Mouse (Mus musculus) Patski (cell line): ENCODE data around the gene Nmt1. TPM values are rescaled to one million over a fixed set of nuclear protein-coding genes. Genes with fewer than 3 reads are reported as not detected.

Experiments
- ATAC-seq: fragments of 100-300 bp; one replicate; pipeline ENCODE4 v1.8.0; 2021
- CTCF ChIA-PET: fragments of 350-600 bp; sonication (Branson Sonifier 250); formaldehyde crosslinking; loops from one replicate; lab custom pipeline; 2022; ENCODE audit warnings: inconsistent platforms; lab: Charles Lee
- POLR2A ChIA-PET: fragments of 350-600 bp; sonication (Branson Sonifier 250); formaldehyde crosslinking; loops from one replicate; lab custom pipeline; 2022; ENCODE audit warnings: antibody characterized with exemption, inconsistent platforms; lab: Charles Lee
- DNase-seq: peaks from one replicate; pipeline ENCODE4 v3.0.0-alpha.2; 2011; ENCODE audit warnings: low read depth, low spot score
- H3K27me3 ChIP-seq: fragments of 371-371 bp; one replicate; pipeline ENCODE4 v1.5.1; 2021
- CTCF ChIP-seq: fragments of 100-300 bp; IDR thresholded peaks from one replicate; pipeline ENCODE4 v1.5.1; 2021
- in situ Hi-C: fragments of 300-500 bp; cut with MboI; formaldehyde crosslinking; loops from 3 replicates; pipeline ENCODE4 v1.11.1; 2018; ENCODE audit warnings: low pct_unique_long_range_greater_than_20kb, mixed read lengths
- polyA plus RNA-seq: library from polyadenylated mRNA; unstranded; gene quantifications from one replicate; pipeline ENCODE4 v1.2.3, GENCODE M21; 2021

Nmt1 gene
- polyA plus RNA-seq, 1 experiment from 2014 or later, result 87.5 TPM

DNA sequence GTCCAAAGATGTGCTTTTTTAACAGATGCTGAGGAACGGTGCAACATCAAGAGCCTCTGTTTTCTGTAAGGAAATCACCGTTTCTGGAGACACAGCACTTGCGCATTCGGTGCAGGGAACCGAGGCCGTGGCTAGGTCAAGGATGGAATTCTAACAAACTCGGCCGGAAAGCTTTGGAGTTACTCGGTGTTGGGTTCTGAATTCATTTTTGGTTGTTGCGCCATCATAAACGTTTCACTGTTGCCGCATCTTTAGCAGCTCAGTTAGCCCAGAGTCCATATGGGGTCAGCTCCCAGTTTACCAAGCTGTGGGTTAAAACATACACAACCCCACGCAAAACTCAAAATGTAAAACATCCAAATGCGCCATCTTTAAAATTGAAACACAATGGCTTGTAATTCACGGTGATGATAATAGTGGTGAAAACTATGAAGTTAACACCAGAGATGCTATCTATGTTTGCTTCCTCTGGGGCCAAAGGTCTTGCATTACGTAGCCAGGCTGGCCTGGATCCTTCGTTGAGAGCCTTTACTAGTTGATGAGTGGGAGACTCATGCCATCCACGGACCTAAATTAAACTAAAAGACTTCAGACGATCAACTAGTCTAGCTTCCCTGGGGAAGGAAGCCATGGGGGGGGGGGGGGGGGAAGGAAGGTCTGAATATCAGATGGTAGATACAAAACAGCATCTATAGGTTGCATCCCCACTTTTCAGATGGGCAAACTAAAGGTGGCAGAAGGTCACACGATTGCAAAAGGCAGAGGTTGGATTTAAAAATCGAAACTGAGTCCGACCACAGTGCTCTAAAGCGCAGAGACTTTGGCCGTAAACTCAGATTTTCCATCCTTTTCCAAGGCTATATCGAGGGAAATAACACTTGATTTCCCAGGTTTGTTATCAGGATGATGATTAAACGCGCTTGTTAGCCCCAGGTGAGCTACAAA lies 11.8 kb upstream of the Nmt1 start:
- no peak for TF ChIP-seq CTCF
- CTCF ChIA-PET, result interaction anchor here (1.6 kb wide), 1 partner anchor 25 kb away, joined by 3 read pairs; no protein-coding TSS in a partner anchor
- no peak for ATAC-seq
- H3K27me3 ChIP-seq, result no peaks in the 10 kb centered on the region
- no peak for DNase-seq
- POLR2A ChIA-PET, result interaction anchor here (0.6 kb wide), 1 partner anchor 16 kb away, joined by 3 read pairs; no protein-coding TSS in a partner anchor
- in situ Hi-C loops, result no loop called here

DNA sequence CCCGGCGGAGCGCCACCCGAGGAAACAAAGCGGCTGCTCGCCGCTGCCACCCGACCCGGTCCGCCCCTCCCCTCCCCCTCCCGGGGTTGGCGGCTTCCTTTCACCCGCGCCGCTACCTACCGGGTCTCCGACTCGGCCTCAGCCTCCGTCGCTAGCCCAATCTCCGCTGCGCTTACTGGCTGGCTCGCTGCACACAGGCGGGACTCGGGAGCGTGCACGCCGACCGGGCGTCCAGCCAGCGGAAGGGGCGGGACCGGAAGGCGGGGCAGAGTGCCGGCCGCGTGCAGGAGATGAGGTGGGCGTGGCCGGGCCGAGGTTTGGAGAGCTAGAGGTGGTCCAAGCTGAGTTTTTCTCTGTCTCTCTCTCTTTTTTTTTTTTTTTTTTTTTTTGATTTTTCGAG lies 11.1 kb upstream of the Nmt1 start:
- in situ Hi-C loops, result no loop called here
- peak; percentile 92 for ATAC-seq
- no peak for TF ChIP-seq CTCF
- ChIA-PET CTCF (interaction anchor here (1.6 kb wide), 1 partner anchor 24 kb away, joined by 3 read pairs; no protein-coding TSS in a partner anchor), POLR2A (interaction anchor here (0.6 kb wide), 1 partner anchor 16 kb away, joined by 3 read pairs; no protein-coding TSS in a partner anchor)
- DNase-seq, result peak; percentile 64
- H3K27me3 ChIP-seq, result no peaks in the 10 kb centered on the region

DNA sequence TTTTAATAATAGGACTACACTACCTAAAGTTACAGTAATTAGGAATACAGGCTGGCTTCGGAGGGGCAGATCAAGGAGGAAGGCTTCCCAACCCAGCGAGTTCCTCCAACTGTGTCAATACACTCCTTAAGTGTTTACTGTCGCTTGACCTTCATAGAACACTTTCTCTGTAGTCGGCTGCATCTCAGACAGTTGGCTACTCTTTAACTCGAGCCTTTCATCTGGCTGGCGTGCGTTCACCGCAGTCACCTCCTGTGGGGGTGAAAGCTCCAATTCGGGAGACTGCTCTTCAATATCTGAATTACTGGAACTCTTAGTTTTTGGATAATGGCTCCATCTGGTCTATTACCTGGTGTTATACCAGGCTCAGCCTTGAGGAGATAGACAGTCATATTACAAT lies 10.3 kb upstream of the Nmt1 start:
- DNase-seq, result no peak
- ChIA-PET CTCF (no interaction called here), POLR2A (interaction anchor here (0.7 to 1.3 kb wide), 2 partner anchors 10 to 115 kb away, joined by 3 to 10 read pairs; partner anchors contain the start of genes Dcakd and Nmt1)
- ATAC-seq, result no peak
- H3K27me3 ChIP-seq, result no peaks in the 10 kb centered on the region
- in situ Hi-C loops, result no loop called here
- TF ChIP-seq CTCF, result no peak

DNA sequence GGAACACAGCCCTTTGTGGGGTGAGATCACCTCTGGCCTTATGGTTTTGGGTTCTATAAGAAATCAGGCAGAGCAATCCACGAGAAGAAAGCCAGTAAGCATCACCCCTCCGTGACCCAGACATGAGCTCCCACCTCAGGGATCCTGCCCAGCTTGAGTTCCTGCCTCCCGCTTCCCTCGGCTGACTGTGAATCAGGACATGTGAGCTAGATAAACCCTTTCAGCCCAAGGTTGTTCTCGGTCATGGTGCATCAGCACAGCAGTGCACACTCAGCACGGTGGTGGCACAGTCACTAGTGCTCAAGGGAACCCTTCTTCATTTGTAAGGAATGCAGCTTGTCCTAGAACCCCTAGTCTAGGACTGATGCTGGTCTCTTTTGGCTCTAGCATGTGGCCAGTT lies 9.1 kb upstream of the Nmt1 start:
- in situ Hi-C loops, result no loop called here
- POLR2A ChIA-PET, result no interaction called here
- no peak for ATAC-seq
- CTCF ChIA-PET, result interaction anchor here (0.7 kb wide), 1 partner anchor 9 kb away, joined by 3 read pairs; no protein-coding TSS in a partner anchor
- no peaks in the 10 kb centered on the region for H3K27me3 ChIP-seq
- no peak for TF ChIP-seq CTCF
- no peak for DNase-seq

DNA sequence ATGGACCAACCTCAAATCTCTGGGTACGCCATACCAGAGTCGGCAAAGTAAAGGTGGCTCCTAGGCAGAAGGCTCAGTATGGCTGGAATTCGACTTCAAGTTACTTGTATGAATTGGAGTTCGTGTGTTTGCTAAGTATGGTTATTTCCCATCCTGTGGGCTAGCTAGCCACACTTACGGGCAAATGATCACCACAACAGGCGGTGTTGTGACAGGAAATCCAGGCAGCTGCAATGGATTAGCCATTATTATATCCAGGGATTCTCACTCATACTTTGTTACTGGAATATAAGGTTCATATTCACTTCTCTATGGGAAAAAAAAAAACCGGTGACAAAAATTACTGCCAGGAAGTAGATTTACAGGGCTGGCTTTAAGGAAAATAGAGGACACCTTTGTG lies 8.7 kb upstream of the Nmt1 start:
- ChIA-PET POLR2A (no interaction called here), CTCF (interaction anchor here (0.7 kb wide), 1 partner anchor 8 kb away, joined by 3 read pairs; no protein-coding TSS in a partner anchor)
- no peaks in the 10 kb centered on the region for H3K27me3 ChIP-seq
- no peak for ATAC-seq
- no peak for TF ChIP-seq CTCF
- no peak for DNase-seq
- in situ Hi-C loops, result no loop called here

DNA sequence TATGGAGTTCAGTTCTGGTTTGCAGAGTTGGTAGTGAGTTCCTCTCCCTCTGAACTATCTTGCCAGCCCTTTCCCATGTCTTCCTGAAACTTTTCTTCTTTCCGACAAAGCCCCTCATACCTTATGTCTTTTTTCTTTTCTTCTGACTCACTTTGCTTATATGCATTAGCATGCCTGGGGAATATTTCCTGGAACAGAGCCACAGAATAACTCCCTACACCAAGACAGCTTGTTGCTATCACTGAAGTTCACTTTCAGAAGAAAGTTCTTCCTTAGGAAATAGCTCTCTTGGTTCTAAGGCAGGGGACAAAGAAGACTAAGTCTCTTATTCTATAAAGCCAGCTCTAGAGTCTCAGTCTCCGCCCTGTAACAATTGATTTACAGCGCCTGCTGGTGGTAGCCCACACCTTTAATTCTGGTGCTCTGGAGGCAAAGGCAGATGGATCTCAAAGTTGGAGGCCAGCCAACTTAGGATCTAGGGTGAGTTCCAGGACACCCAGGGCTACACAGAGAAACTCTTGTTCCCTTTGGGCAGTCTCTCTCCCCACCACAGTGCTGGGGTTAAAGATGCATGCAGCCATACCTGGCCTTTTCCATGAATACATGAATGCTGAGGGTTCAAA lies 7.2 kb upstream of the Nmt1 start:
- ChIA-PET CTCF (no interaction called here), POLR2A (no interaction called here)
- TF ChIP-seq CTCF, result no peak
- in situ Hi-C loops, result no loop called here
- ATAC-seq, result no peak
- DNase-seq, result no peak
- H3K27me3 ChIP-seq, result no peaks in the 10 kb centered on the region

DNA sequence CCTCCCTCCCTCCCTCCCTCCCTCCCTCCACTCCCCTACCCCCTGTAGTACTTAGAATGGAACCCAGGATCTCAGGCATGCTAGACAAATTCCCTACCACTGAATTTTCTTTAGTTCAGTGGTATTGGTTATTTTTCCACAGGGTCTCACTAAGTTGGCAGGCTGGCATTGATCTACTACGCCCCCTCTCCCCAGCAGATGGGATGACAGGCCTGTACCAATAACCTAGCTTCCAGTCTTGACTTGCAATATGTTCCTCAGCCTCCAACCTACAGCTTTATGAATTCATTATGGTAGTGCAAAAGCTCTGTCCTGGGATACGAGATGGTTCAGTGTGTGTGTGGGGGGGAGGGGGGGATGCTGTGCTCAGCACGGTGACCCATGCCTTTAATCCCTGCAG lies 4.0 kb upstream of the Nmt1 start:
- in situ Hi-C loops, result no loop called here
- H3K27me3 ChIP-seq, result no peaks in the 10 kb centered on the region
- ChIA-PET CTCF (no interaction called here), POLR2A (no interaction called here)
- DNase-seq, result no peak
- peak; percentile 21 for TF ChIP-seq CTCF
- ATAC-seq, result no peak

DNA sequence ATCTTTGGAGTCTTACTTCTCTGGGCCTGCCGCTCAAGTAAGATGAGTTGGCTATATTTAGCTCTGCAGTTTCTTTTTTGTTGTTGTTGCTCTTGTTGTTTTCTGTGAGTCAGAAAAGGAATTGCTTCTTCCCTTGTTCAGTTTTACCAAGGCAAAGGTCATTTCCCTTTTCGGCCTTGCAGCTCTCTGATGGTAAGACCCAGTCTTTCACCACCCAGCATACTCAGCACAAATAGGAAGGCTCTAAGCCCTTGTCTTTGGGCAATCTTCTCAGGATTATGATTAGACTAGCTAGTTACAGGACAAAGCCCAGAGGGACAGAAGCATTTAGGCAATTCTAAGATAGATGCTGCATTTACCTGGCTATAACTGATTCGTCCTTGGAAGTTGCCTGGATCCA lies 1.1 kb upstream of the Nmt1 start:
- ATAC-seq, result no peak
- no peak for TF ChIP-seq CTCF
- ChIA-PET POLR2A (interaction anchor here (2.1 kb wide), 1 partner anchor 9 kb away, joined by 10 read pairs; no protein-coding TSS in a partner anchor), CTCF (interaction anchor here (1.2 to 2.1 kb wide), 2 partner anchors 8 to 19 kb away, joined by 3 to 4 read pairs; no protein-coding TSS in a partner anchor)
- no peaks in the 10 kb centered on the region for H3K27me3 ChIP-seq
- in situ Hi-C loops, result no loop called here
- DNase-seq, result no peak

DNA sequence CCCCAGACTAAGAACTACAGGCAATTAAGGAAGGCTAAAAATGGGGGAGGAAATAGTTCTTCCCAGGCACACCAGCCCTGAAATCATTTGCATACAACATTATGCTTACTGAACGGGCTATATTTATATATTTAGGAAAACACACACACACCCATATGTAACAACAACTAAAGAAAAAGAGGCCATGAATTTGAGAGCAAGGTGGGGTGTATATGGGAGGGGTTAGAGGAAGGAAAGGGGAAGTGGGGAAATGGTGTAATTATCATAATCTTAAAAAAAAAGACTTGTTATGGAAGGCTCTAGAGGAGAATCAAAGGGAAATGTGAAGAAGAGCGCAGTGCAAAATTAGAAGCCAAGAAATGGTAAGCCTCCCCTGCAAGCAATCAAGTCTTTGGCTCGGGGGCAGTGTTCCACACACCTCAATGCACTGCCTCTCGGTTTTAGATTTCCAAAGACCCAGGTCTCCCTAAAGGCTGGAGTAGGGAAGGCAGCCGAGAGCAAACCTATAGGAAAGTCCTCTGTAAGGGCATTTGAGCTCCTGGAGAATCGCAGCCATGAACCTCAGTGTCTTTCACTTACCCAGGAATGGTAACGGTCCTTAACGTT lies 317 bp upstream of the Nmt1 start:
- in situ Hi-C loops, result no loop called here
- ATAC-seq, result peak; percentile 22
- no peak for DNase-seq
- POLR2A ChIA-PET, result interaction anchor here (1.2 to 2.1 kb wide), 2 partner anchors 10 to 23 kb away, joined by 3 to 10 read pairs; no protein-coding TSS in a partner anchor
- CTCF ChIA-PET, result interaction anchor here (1.2 kb wide), 1 partner anchor 9 kb away, joined by 3 read pairs; no protein-coding TSS in a partner anchor
- TF ChIP-seq CTCF, result no peak
- no peaks in the 10 kb centered on the region for H3K27me3 ChIP-seq

DNA sequence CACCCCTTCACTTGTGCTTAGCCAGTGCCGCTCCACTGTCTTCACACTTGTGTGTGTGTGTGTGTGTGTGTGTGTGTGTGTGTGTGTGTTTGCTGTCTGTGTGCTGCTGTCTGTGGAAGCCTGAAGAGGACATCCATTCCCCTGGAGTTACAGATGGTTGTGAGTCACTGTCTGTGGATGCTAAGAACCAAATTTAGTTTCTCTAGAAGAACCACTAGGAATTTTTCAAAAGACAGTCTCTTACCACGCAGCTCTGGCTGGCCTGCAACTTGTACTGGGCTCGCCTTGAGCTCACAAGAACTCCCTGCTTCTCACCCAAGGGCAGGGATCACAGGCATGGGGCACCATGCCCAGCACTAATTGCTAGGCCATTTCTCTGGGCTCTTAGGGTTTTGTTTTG lies 5.0 kb downstream of the Nmt1 start:
- ATAC-seq (no peak), DNase-seq (no peak)
- no peak for TF ChIP-seq CTCF
- H3K27me3 ChIP-seq, result no peaks in the 10 kb centered on the region
- CTCF ChIA-PET, result interaction anchor here (1.7 kb wide), 1 partner anchor 9 kb away, joined by 5 read pairs; no protein-coding TSS in a partner anchor
- POLR2A ChIA-PET, result interaction anchor here (0.7 to 1.1 kb wide), 2 partner anchors 11 to 16 kb away, joined by 3 to 11 read pairs; no protein-coding TSS in a partner anchor
- in situ Hi-C loops, result no loop called here
